Mouse (Mus musculus) thymus, adult 2 months (tissue): ENCODE data around the gene Foxk1.

ENCODE experiments used
- CTCF ChIP-seq: fragments of 200-500 bp; IDR thresholded peaks from 2 replicates; pipeline ENCODE4 v1.5.1; 2012; ENCODE audit warnings: mild to moderate bottlenecking, control low read depth, low read length, moderate library complexity, borderline replicate concordance; ENCODE audit not compliant: control insufficient read depth, poor library complexity, insufficient read depth; ENCODE audit errors: extremely low read depth
- POLR2A ChIP-seq: fragments of 200-500 bp; IDR thresholded peaks from 2 replicates; pipeline ENCODE4 v1.6.1; 2012; ENCODE audit warnings: mild to moderate bottlenecking, low read length, control low read depth, moderate library complexity; ENCODE audit not compliant: control insufficient read depth, poor library complexity, insufficient read depth; ENCODE audit errors: extremely low read depth

- TF ChIP-seq POLR2A (no peak), CTCF (no peak)
Measured at GRCm38 (mm10) chr5:142371172-142372155, 29.8 kb upstream of the Foxk1 start.
